Mouse (Mus musculus) kidney, adult 10 weeks (tissue): ENCODE data around the gene Pycr1. TPM values are rescaled to one million over a fixed set of nuclear protein-coding genes. Genes with fewer than 3 reads are reported as not detected.

ENCODE experiments used
- polyA plus RNA-seq: library from polyadenylated mRNA; stranded (reverse); fragments of 350-450 nt; fragmentation: Illumina TruSeq; extraction: RNeasy Lipid Tissue Mini Kit (QIAGEN cat#74804); gene quantifications from one replicate; pipeline ENCODE4 v1.2.3, GENCODE M21; 2014; ENCODE audit warnings: low read depth, low replicate concordance

Pycr1 gene
- 0.32 TPM for polyA plus RNA-seq

DNA sequence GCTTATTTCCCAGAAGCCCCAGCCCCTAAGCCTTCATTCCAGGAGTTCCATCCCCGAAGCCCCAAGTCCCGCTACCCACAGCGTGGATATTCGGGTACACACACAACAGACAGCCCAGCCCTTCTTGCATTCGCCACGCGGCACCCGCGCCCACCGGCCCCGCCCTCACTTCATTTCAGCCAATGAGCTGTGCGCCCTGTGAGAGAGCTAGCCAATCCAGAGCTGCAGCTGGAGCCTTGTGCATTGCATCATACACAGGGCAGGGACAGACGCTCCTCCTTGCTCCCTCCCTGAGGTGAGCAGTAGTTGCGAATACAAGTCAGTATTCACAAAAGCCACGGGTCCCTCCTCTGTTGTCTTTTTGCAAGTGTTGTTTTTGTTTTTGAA lies at the start of gene Pycr1:
Gene Pycr1, minus strand, starts transcription at position 169 of the 387 bp plus-strand sequence.

DNA sequence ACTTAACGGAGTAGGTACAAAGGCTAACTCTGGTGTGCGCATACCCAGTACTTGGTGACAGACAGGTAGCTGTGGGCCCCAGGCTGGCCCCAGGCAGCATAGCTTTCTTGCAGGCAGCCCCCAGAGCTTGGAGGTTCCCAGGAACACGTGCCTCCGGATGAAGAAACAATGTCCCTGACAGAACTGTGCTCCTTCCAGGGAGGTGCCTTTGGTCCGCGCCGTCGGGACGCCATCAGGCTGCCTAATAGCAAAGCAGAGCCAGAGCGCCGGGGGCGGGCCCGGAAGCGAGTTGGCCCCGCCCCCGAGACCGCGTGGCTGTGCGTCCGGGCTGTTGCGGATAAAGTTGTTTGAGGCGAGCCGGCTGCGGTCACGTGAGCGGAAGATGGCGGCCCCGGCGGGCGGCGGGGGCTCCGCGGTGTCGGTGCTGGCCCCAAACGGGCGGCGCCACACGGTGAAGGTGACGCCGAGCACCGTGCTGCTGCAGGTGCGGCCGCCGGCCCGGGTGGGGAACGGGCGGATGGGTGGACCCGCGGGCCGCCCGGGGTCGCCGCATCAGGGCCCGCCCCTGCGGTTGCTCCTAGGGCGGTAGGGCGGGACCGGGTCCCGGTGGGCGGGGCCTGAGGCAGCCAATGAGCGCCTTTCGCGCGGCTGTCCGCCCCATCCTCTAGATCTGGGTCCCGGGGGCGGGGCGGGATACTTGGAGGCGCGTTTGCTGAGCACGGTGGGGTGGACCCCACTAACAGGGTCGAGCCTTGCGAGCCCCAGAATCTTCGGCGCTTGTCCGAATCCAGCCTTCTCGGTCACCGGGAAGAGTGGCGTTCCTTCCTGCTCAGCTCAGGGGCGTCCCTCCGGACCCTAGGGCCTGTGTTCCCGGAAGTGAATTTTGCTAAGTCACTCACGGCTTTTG lies 29.4 kb upstream of the Pycr1 start, which contains the start of gene Aspscr1:
Gene Aspscr1, plus strand, starts transcription at position 287 of the 907 bp plus-strand sequence.

GRCm38 (mm10) chr11:120661076-120661460 lies 17.5 kb upstream of the Pycr1 start, which contains the start of gene Notum:
Notum (minus strand) TSS chr11:120661175.

GRCm38 (mm10) chr11:120648001-120648476 lies 4.5 kb upstream of the Pycr1 start, which contains the start of gene Myadml2:
Myadml2 (minus strand) TSS chr11:120648158.

DNA sequence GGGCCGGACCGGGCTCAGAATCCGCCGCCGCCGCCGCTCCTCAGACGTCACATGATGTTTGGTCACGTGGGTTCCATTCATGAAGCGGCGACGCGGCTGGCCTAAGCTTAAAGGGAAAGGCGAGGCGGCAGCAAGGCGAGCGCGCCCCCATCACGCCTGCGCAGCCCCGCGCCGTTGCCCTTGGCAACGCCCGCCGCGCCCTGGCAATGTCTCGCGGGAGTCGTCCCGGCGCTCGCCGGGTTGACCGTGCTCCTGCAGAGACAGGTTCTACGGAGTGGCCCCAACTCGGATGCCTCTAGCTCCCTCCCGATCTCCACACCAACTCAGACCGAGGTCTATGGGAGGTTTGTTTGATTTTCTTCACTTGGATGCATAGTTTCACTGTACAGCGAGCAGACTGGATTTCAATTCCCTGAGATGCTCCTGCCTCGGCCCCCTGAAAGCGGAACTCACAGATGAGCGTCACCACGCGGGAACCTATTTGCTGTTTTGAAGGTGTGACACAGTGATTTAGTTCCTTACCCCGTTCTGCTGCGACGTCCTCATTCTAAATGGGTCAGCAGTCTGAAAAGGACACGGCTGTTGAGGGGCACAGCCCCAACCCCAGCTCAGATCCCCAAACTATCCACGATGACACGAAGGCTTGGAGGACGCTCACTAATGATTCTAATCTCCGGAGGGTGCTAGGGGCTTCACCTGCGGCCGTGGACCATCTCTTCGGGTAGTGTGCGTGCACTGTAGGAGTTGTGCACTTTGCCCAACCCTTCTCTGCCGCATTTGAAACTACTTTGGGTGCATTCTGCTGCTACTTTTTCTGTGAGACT lies 9.8 kb downstream of the Pycr1 start, which contains the start of gene Mafg:
Gene Mafg, minus strand, starts transcription at position 81 of the 824 bp plus-strand sequence.

DNA sequence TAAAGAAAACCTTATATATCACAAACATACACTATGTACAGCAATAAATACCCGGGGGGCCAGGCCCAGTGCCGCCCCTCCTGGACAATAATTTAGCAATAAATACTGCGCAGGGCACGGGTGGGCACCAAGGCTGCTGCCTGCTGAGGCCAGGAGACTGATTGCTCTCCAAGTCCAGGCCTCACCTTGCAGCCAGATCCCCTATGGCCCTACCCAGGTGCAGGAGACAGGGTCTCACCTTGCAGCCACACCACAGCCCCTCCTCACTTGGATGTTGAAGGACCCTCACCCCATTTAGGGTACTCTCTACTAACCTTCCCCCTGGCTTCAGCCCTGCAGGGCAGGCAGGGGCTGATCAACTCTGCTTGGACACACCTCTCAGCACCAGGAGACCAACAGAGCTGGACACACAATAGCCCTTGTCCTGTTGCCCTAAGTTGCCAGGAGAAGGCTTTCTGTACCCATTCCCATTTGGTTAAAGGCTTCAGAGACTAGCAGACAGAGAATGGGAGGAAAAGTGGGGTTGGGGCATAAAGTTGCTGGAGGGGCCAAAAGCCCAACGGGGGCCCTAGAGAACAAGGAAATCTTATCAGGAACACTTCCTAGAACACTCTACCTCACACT lies 18.3 kb downstream of the Pycr1 start, which contains the start of gene Sirt7:
Gene Sirt7, minus strand, starts transcription at position 89 of the 624 bp plus-strand sequence.

GRCm38 (mm10) chr11:120617519-120618112 lies 26.0 kb downstream of the Pycr1 start, which contains the start of gene Pcyt2:
Pcyt2 (minus strand) TSS chr11:120617936.

GRCm38 (mm10) chr11:120608241-120609034 lies 35.1 kb downstream of the Pycr1 start, which contains the start of gene Npb:
Npb (plus strand) TSS chr11:120608477.

GRCm38 (mm10) chr11:120598283-120598989 lies 45.1 kb downstream of the Pycr1 start, which contains the start of the genes Alyref and Anapc11:
Alyref (minus strand) TSS chr11:120598365.
Anapc11 (plus strand) TSS chr11:120598421.

Other genes with a start within 250 kb of the Pycr1 start
- 13.1 TPM for gene Nploc4, start 206.1 kb downstream of the Pycr1 start, polyA plus RNA-seq
- not detected for gene Tspan10, start 201.1 kb downstream of the Pycr1 start, polyA plus RNA-seq
- gene Pde6g, start 190.3 kb downstream of the Pycr1 start, polyA plus RNA-seq, result not detected
- not detected for gene Oxld1, start 185.7 kb downstream of the Pycr1 start, polyA plus RNA-seq
- 12.8 TPM for gene Ccdc137, start 185.7 kb downstream of the Pycr1 start, polyA plus RNA-seq
- 9.9 TPM for gene Arl16, start 176.2 kb downstream of the Pycr1 start, polyA plus RNA-seq
- 6.1 TPM for gene Mrpl12, start 159.2 kb downstream of the Pycr1 start, polyA plus RNA-seq
- gene Slc25a10, start 151.9 kb downstream of the Pycr1 start, polyA plus RNA-seq, result 2.5 TPM
- 2.3 TPM for gene Gcgr, start 113.1 kb downstream of the Pycr1 start, polyA plus RNA-seq
- gene Mcrip1, start 94.0 kb downstream of the Pycr1 start, polyA plus RNA-seq, result 0.89 TPM
- not detected for gene Ppp1r27, start 92.6 kb downstream of the Pycr1 start, polyA plus RNA-seq
- 238 TPM for gene P4hb, start 70.5 kb downstream of the Pycr1 start, polyA plus RNA-seq
- 20.6 TPM for gene Arhgdia, start 62.1 kb downstream of the Pycr1 start, polyA plus RNA-seq
- 11.9 TPM for gene Alyref, start 45.4 kb downstream of the Pycr1 start, polyA plus RNA-seq
- gene Anapc11, start 45.3 kb downstream of the Pycr1 start, polyA plus RNA-seq, result 7.1 TPM
- not detected for gene Npb, start 35.3 kb downstream of the Pycr1 start, polyA plus RNA-seq
- gene Pcyt2, start 25.8 kb downstream of the Pycr1 start, polyA plus RNA-seq, result 15.0 TPM
- 3.0 TPM for gene Sirt7, start 18.5 kb downstream of the Pycr1 start, polyA plus RNA-seq
- gene Mafg, start 10.2 kb downstream of the Pycr1 start, polyA plus RNA-seq, result 11.3 TPM
- gene Myadml2, start 4.4 kb upstream of the Pycr1 start, polyA plus RNA-seq, result not detected
- gene Notum, start 17.4 kb upstream of the Pycr1 start, polyA plus RNA-seq, result not detected
- 1.6 TPM for gene Aspscr1, start 29.2 kb upstream of the Pycr1 start, polyA plus RNA-seq
- gene Cenpx, start 70.0 kb upstream of the Pycr1 start, polyA plus RNA-seq, result 0.97 TPM
- gene Lrrc45, start 70.2 kb upstream of the Pycr1 start, polyA plus RNA-seq, result 0.24 TPM
- not detected for gene Rac3, start 77.7 kb upstream of the Pycr1 start, polyA plus RNA-seq
- gene Dcxr, start 83.5 kb upstream of the Pycr1 start, polyA plus RNA-seq, result 1.3 TPM
- not detected for gene Cbr2, start 88.3 kb upstream of the Pycr1 start, polyA plus RNA-seq
- not detected for gene Hmga1b, start 119.0 kb upstream of the Pycr1 start, polyA plus RNA-seq
- gene Rfng, start 140.4 kb upstream of the Pycr1 start, polyA plus RNA-seq, result not detected
- 17.3 TPM for gene Gps1, start 140.5 kb upstream of the Pycr1 start, polyA plus RNA-seq
- 7.1 TPM for gene Dus1l, start 152.6 kb upstream of the Pycr1 start, polyA plus RNA-seq
- 0.44 TPM for gene Fasn, start 180.8 kb upstream of the Pycr1 start, polyA plus RNA-seq